In the genomic region with DNA sequence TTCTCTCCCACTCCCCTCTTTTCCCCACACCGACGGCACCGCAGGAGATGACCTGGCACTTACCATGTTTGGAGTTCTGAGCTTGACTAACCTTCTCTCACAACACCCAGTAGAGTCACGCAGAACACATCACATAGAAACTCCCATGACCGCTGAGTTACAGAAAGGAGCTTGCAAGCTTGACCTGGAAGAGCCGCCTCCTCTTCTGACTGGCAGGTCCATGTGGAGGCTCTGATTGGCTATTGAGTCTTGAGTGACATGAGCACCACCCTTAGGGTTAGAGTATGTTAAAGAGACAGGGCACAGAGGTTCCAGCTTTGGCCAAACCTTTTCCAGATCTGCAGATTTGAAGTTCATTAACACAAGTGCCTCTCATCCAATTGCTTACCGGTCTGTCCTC, we compare ENCODE assay signal across 8 mouse cellular contexts. TPM values are rescaled to one million over a fixed set of nuclear protein-coding genes. Genes with fewer than 3 reads are reported as not detected.
DNase-seq lines count a peak whose midpoint lies in the region; ATAC-seq lines count a peak whose summit lies in the region.
"Not testable (repeated sequence)": the region's sequence is repeated elsewhere in the genome, so short reads cannot be mapped to it uniquely, and the experiment has no call there.

A gene (minus strand): TSS at position 153 of the 400 bp plus-strand sequence.

- DNase-seq in ES-E14 (ENCODE audit: low read depth, low spot score) = peak; percentile 1
- peak; percentile 83 for DNase-seq in cerebellum, adult 8-10 months
- DNase-seq in frontal cortex, postnatal 36 days (ENCODE audit: low spot score in 2 of 2) = peak; percentile 83 to 94
- peak; percentile 23 for DNase-seq in hindbrain, embryonic 14.5 days (ENCODE audit: low spot score)
- DNase-seq in layer of hippocampus, postnatal 25 days (ENCODE audit: extremely low spot score in 1 of 2, low spot score in 1 of 2) = peak; percentile 49 to 56
- DNase-seq in lung, postnatal 10 days = peak; percentile 89
- peak; percentile 66 for DNase-seq in ovary, postnatal 14 days (ENCODE audit: low spot score)
- DNase-seq in thymus, postnatal 10 days (ENCODE audit: low spot score in 2 of 2) = peak; percentile 41 to 69

- not testable (repeated sequence) for H3K9me3 ChIP-seq in ES-E14 (ENCODE audit: control insufficient read depth, insufficient read depth, low read depth, low read length); hindbrain, embryonic 14.5 days (ENCODE audit: control insufficient read depth, low read length)

- peak within 1 kb of the TSS; percentile 63 for H3K9ac ChIP-seq in ES-E14 (ENCODE audit: insufficient read depth, low read depth, low read length, poor library complexity, severe bottlenecking)
- peak within 1 kb of the TSS; percentile 53 for H3K9ac ChIP-seq in hindbrain, embryonic 14.5 days

- H3K4me2 ChIP-seq in hindbrain, embryonic 14.5 days (replicated peaks) = peak within 1 kb of the TSS; percentile 48

- not testable (repeated sequence) for H3K36me3 ChIP-seq in ES-E14 (ENCODE audit: control insufficient read depth, insufficient read depth, low read length, poor library complexity, severe bottlenecking); hindbrain, embryonic 14.5 days (replicated peaks; ENCODE audit: control insufficient read depth, insufficient read depth)

- in situ Hi-C loops in ES-E14 (cut with MboI; ENCODE audit: low sequenced_read_pairs in 2 of 2, unreplicated experiment in 2 of 2) = not testable (repeated sequence)

- not testable (repeated sequence) for H3K4me1 ChIP-seq in ES-E14 (ENCODE audit: control insufficient read depth in 2 of 2, insufficient read depth in 2 of 2, low read length in 2 of 2, poor library complexity in 1 of 2); hindbrain, embryonic 14.5 days (replicated peaks; ENCODE audit: control insufficient read depth, insufficient read depth, low read length)

- 0% methylated on average over 4 of the region's 7 CpGs for WGBS in hindbrain, embryonic 14.5 days

- not testable (repeated sequence) for ATAC-seq in hindbrain, embryonic 14.5 days (ENCODE audit: low FRiP score)

- H3K4me3 ChIP-seq in ES-E14 (ENCODE audit: insufficient read depth in 1 of 2, low read depth in 1 of 2, low read length in 2 of 2, poor library complexity in 1 of 2, severe bottlenecking in 1 of 2) = peak within 1 kb of the TSS; percentile 68 to 71
- H3K4me3 ChIP-seq in hindbrain, embryonic 14.5 days (replicated peaks; ENCODE audit: low read length) = peak within 1 kb of the TSS; percentile 37

- H3K27ac ChIP-seq in ES-E14 (ENCODE audit: insufficient read depth, low read depth, low read length, poor library complexity, severe bottlenecking); hindbrain, embryonic 14.5 days: not testable (repeated sequence)

- H3K27me3 ChIP-seq in hindbrain, embryonic 14.5 days (ENCODE audit: control insufficient read depth, insufficient read depth, low read length) = not testable (repeated sequence)

RNA-seq across cellular contexts. Expression of the gene that starts here (rescaled TPM):
- total RNA-seq in ES-E14 (2012; rRNA removed) = 26.1 and 28.1 TPM in 2 replicates
- 16.6 and 17.5 TPM in 2 replicates for polyA plus RNA-seq in hindbrain, embryonic 14.5 days (2014; fragmentation: Nextera tagmentation; extraction: Ambion mirVana)
- total RNA-seq in layer of hippocampus, postnatal 25 days (2021) = 10 to 100 TPM; 54.2 to 59.1 TPM

Comparison
In these comparisons a context has a peak if more than half of its experiments do, and no peak if none do; other contexts are left out.
1. DNase-seq: peak in every context shown above with its lines; median percentile 89 in lung, postnatal 10 days; 88 in frontal cortex, postnatal 36 days; 83 in cerebellum, adult 8-10 months; 66 in ovary, postnatal 14 days; 55 in thymus, postnatal 10 days; 52 in layer of hippocampus, postnatal 25 days; 23 in hindbrain, embryonic 14.5 days; 1 in ES-E14.